Mouse (Mus musculus): ENCODE results near the gene Cobl. TPM values are rescaled to one million over a fixed set of nuclear protein-coding genes. Genes with fewer than 3 reads are reported as not detected.
A peak's percentile ranks its signal among the peaks of the same experiment; 100 is the strongest.

Gene Cobl
- total RNA-seq, 2 experiments from 2014 or later, result 9.9 to 12.4 TPM

GRCm38 (mm10) chr11:12394701-12395100 is 70.1 kb downstream of the Cobl start:
- no peak for DNase-seq (ENCODE audit: low spot score in 2 of 2)

GRCm38 (mm10) chr11:12394151-12394550 is 70.6 kb downstream of the Cobl start:
- DNase-seq (ENCODE audit: low spot score in 2 of 2), result no peak

GRCm38 (mm10) chr11:12384826-12385225 is 79.9 kb downstream of the Cobl start:
- no peak for DNase-seq (ENCODE audit: low spot score in 2 of 2)

- DNase-seq (ENCODE audit: low spot score in 2 of 2), result no peak
Measured at GRCm38 (mm10) chr11:12382991-12383390, 81.8 kb downstream of the Cobl start.

- no peak for DNase-seq (ENCODE audit: low spot score in 2 of 2)
Measured at GRCm38 (mm10) chr11:12381096-12381495, 83.7 kb downstream of the Cobl start.

- no peak for DNase-seq (ENCODE audit: low spot score in 2 of 2)
Measured at GRCm38 (mm10) chr11:12376628-12377027, 88.1 kb downstream of the Cobl start.

GRCm38 (mm10) chr11:12373106-12374098 is 91.4 kb downstream of the Cobl start:
- DNase-seq (ENCODE audit: low spot score in 2 of 2), result peak; percentile 20 to 33

- no peak for DNase-seq (ENCODE audit: low spot score in 2 of 2)
Measured at GRCm38 (mm10) chr11:12370957-12371356, 93.8 kb downstream of the Cobl start.

- DNase-seq (ENCODE audit: low spot score in 2 of 2), result no peak
Measured at GRCm38 (mm10) chr11:12367426-12368178, 97.2 kb downstream of the Cobl start.

GRCm38 (mm10) chr11:12359336-12360000 is 105.3 kb downstream of the Cobl start:
- no peak for DNase-seq (ENCODE audit: low spot score in 2 of 2)

- no peak for DNase-seq (ENCODE audit: low spot score in 2 of 2)
Measured at GRCm38 (mm10) chr11:12358602-12359001, 106.2 kb downstream of the Cobl start.

GRCm38 (mm10) chr11:12355681-12356080 is 109.1 kb downstream of the Cobl start:
- no peak for DNase-seq (ENCODE audit: low spot score in 2 of 2)

- no peak for DNase-seq (ENCODE audit: low spot score in 2 of 2)
Measured at GRCm38 (mm10) chr11:12350986-12351546, 113.7 kb downstream of the Cobl start.

- no peak for DNase-seq (ENCODE audit: low spot score in 2 of 2)
Measured at GRCm38 (mm10) chr11:12350086-12350485, 114.7 kb downstream of the Cobl start.

GRCm38 (mm10) chr11:12346486-12346885 is 118.3 kb downstream of the Cobl start:
- DNase-seq (ENCODE audit: low spot score in 2 of 2), result no peak

- no peak for DNase-seq (ENCODE audit: low spot score in 2 of 2)
Measured at GRCm38 (mm10) chr11:12343686-12344085, 121.1 kb downstream of the Cobl start.

- no peak for DNase-seq (ENCODE audit: low spot score in 2 of 2)
Measured at GRCm38 (mm10) chr11:12340697-12341096, 124.1 kb downstream of the Cobl start.

GRCm38 (mm10) chr11:12336145-12336544 is 128.6 kb downstream of the Cobl start:
- no peak for DNase-seq (ENCODE audit: low spot score in 2 of 2)

GRCm38 (mm10) chr11:12331997-12332396 is 132.8 kb downstream of the Cobl start:
- peak in 1 of 2 experiments; percentile 25 for DNase-seq (ENCODE audit: low spot score in 2 of 2)

GRCm38 (mm10) chr11:12321445-12321844 is 143.3 kb downstream of the Cobl start:
- DNase-seq (ENCODE audit: low spot score in 2 of 2), result no peak

GRCm38 (mm10) chr11:12319318-12319717 is 145.4 kb downstream of the Cobl start:
- no peak for DNase-seq (ENCODE audit: low spot score in 2 of 2)
